Mouse (Mus musculus) limb, embryonic 10.5 days (tissue): ENCODE measurements at regions not wholly inside any gene's neighbourhood (a gene's known extent, or its start where the extent isn't known, plus 50 kb on each side); places are given as distances from the start of the nearest gene placed in this dataset.
A peak's percentile ranks its signal among the peaks of the same experiment; 100 is the strongest.

Experiments
- DNase-seq: peaks from one replicate; pipeline ENCODE4 v3.0.0-alpha.2; 2017; ENCODE audit warnings: low spot score
- H3K27ac ChIP-seq: fragments of 300-500 bp; sonication (generic); 2 replicates; pipeline ENCODE4 v1.5.1; 2016; ENCODE audit warnings: mild to moderate bottlenecking
- H3K27me3 ChIP-seq: fragments of 300-500 bp; sonication (generic); 2 replicates; pipeline ENCODE4 v1.6.1; 2016; ENCODE audit warnings: low read depth, mild to moderate bottlenecking; ENCODE audit not compliant: poor library complexity, severe bottlenecking
- H3K36me3 ChIP-seq: fragments of 300-500 bp; sonication (generic); 2 replicates; pipeline ENCODE4 v1.6.1; 2016; ENCODE audit warnings: mild to moderate bottlenecking, moderate library complexity
- H3K4me1 ChIP-seq: fragments of 300-500 bp; sonication (generic); 2 replicates; pipeline ENCODE4 v1.6.1; 2016
- H3K4me3 ChIP-seq: fragments of 300-500 bp; sonication (generic); 2 replicates; pipeline ENCODE4 v1.5.1; 2016; ENCODE audit warnings: mild to moderate bottlenecking, moderate library complexity
- H3K9me3 ChIP-seq: fragments of 300-500 bp; sonication (generic); replicated peaks from 2 replicates; pipeline ENCODE4 v1.6.1; 2016; ENCODE audit warnings: mild to moderate bottlenecking
- WGBS: fragments of 180-500 bp; shearing (Covaris S2); methylation state at CpG from one replicate; pipeline ENCODE4 v1.1.7; 2016; 5-methylcytosine and 5-hydroxymethylcytosine counted together

GRCm38 (mm10) chr7:72362690-72363089, 56.3 kb upstream of the Mctp2 start:
- Histone ChIP-seq H3K4me3 (no peak overlapping the region), H3K9me3 (no peaks in the 10 kb centered on the region), H3K4me1 (peaks cover 13% of the 10 kb centered on the region), H3K27me3 (no peaks in the 10 kb centered on the region), H3K36me3 (no peaks in the 10 kb centered on the region), H3K27ac (no peak overlapping the region)
- WGBS: 7% methylated on average over 3 of the region's 3 CpGs
- DNase-seq: peak; percentile 80

DNA sequence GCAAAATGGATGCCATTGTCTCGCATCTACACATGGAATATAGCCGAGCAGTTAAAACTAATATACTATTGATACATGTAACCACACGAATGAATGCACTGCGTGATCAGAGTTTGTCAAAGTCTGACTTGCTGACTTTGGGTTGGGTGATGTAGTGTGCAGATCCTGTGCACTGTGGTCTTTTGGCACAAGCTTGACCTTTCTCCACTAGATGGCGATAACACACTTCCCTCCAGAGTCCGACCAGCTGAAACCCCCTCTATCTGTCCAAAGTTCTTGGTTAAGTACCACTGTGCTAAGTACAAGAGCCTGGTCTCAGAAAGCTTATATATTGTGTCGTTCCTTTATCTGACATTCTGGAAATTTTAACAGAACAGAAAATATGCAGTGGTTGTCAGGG, 84.9 kb upstream of the Mctp2 start:
- Histone ChIP-seq H3K36me3 (no peaks in the 10 kb centered on the region), H3K27me3 (no peaks in the 10 kb centered on the region), H3K9me3 (no peaks in the 10 kb centered on the region), H3K4me1 (no peaks in the 10 kb centered on the region), H3K27ac (no peak overlapping the region), H3K4me3 (no peak overlapping the region)
- DNase-seq: peak; percentile 50
- 42% methylated on average over 7 of the region's 7 CpGs for WGBS

DNA sequence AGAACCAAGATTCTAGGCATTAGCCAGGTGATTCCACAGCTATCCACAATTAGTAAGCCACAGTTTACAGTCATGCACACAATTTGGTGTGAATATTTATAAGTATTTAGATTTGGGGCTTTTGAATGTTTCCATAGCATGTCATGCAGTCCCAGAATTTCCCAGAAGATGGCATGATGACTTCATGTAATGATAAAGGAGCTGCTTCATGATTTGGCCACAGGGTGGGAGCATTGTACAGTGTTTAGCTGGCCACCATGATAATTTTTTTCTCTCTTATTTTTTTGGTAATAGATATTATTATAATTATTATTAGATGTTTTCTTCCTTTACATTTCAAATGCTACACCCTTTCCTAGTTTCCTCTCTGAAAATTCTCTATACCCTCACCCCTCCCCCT, 93.6 kb upstream of the Mctp2 start:
- DNase-seq: peak; percentile 55
- H3K9me3 ChIP-seq: no peaks in the 10 kb centered on the region
- H3K27me3 ChIP-seq: no peaks in the 10 kb centered on the region
- H3K4me1 ChIP-seq: no peaks in the 10 kb centered on the region
- H3K27ac ChIP-seq: no peak overlapping the region
- no peak overlapping the region for H3K4me3 ChIP-seq
- no peaks in the 10 kb centered on the region for H3K36me3 ChIP-seq

DNA sequence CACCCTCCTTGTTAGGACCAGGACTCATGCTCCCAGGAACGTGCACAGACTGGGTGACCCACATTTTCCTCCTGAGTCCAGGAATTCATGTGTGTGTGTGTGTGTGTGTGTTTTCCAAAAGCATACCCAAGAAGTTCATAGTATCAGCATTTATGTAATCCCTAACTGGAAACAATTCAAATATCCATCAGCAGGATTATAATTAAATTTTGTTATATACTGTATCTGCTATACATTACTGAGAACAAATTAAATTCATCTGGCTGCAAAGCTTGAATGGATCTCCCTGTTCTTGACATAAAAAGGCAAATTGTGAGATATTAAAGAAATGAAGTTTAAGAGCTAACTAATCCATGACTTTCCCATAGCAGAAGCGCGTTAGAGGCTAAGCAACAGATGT, 99.7 kb upstream of the Mctp2 start:
- Histone ChIP-seq H3K36me3 (no peaks in the 10 kb centered on the region), H3K4me1 (no peaks in the 10 kb centered on the region), H3K9me3 (no peaks in the 10 kb centered on the region), H3K4me3 (no peak overlapping the region), H3K27ac (no peak overlapping the region), H3K27me3 (no peaks in the 10 kb centered on the region)
- no peak for DNase-seq
- WGBS: 90% methylated on average over 3 of the region's 3 CpGs

DNA sequence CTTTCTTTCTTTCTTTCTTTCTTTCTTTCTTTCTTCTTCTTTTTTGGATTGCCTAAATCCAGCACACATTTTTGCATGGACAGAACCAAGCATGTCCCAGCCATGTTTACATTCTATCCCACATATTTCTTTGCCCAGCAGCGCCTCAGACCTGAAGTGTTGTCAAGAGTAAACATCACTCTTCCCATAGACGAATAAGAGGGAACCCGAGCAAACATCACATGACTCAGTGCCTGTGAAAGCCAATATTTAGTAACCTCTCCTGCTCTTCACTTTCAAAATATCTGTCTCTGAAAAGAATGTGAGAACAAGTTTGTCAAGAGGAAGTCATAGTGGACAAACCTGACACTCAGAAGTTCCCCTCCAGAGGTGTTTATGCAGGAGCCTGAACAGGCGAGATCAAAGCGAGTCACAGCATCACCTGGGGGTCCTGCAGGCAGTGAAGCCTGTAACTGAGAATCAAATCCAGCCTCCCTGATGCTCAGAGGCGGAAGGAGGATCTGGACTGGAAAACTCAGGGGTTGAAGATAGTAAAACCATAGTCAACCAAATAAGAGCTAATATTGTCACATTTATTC, 102.1 kb upstream of the Mctp2 start:
- 67% methylated on average over 6 of the region's 6 CpGs for WGBS

DNA sequence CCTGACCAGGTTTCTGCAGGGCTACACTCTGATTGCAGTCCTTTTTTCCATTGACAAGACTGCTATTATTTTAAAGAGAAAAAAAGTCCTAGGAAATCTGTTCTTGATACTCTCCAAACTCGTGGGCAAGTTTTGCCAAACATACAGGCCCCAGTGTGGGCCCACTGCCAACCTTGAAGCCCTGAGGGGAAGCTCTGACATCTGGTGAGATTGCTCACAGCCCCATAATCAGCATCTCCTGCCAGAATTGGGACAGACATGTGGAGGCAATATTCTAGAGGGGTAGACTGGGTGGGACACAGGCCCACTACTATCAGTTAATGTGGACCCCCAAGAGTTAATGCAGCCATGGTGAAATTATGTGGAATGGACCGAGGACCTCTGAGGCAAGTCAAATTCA, 132.1 kb upstream of the Mctp2 start:
- no peaks in the 10 kb centered on the region for H3K4me1 ChIP-seq
- H3K27ac ChIP-seq: no peak overlapping the region
- no peaks in the 10 kb centered on the region for H3K9me3 ChIP-seq
- no peak for DNase-seq
- no peak overlapping the region for H3K4me3 ChIP-seq
- WGBS: 62% methylated on average over 2 of the region's 2 CpGs
- H3K36me3 ChIP-seq: no peaks in the 10 kb centered on the region
- no peaks in the 10 kb centered on the region for H3K27me3 ChIP-seq

More for the DNA sequence above, 102.1 kb upstream of the Mctp2 start:
- Histone ChIP-seq H3K9me3 (no peaks in the 10 kb centered on the region), H3K27me3 (no peaks in the 10 kb centered on the region), H3K27ac (no peak overlapping the region), H3K4me1 (no peaks in the 10 kb centered on the region), H3K4me3 (no peak overlapping the region), H3K36me3 (no peaks in the 10 kb centered on the region)
- no peak for DNase-seq

DNA sequence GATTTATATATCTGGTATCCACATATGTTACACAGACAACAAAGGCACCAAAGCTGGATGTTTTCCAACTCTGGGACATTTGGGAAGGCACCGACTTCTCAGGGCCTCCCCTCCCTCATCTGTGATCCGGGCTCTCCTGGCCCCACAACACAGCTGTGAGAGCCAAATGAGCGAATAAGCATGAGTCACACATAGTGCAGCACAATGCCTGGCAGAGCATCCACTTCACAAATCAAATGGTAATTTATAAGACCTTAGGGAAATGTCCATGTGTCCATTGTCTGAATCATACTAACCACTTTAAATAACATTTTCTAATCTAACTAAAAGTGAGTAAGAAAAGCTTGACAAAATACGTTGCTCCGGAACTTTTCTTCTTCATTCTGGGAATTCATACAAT, 135.6 kb upstream of the Mctp2 start:
- H3K36me3 ChIP-seq: no peaks in the 10 kb centered on the region
- 93% methylated on average over 5 of the region's 5 CpGs for WGBS
- DNase-seq: no peak
- H3K4me1 ChIP-seq: no peaks in the 10 kb centered on the region
- H3K27ac ChIP-seq: no peak overlapping the region
- no peaks in the 10 kb centered on the region for H3K27me3 ChIP-seq
- no peak overlapping the region for H3K4me3 ChIP-seq
- no peaks in the 10 kb centered on the region for H3K9me3 ChIP-seq

GRCm38 (mm10) chr7:72444016-72444415, 137.6 kb upstream of the Mctp2 start:
- WGBS: 57% methylated on average over 1 of the region's 1 CpGs
- Histone ChIP-seq H3K27me3 (no peaks in the 10 kb centered on the region), H3K4me1 (no peaks in the 10 kb centered on the region), H3K4me3 (no peak overlapping the region), H3K27ac (no peak overlapping the region), H3K9me3 (no peaks in the 10 kb centered on the region), H3K36me3 (no peaks in the 10 kb centered on the region)
- no peak for DNase-seq

DNA sequence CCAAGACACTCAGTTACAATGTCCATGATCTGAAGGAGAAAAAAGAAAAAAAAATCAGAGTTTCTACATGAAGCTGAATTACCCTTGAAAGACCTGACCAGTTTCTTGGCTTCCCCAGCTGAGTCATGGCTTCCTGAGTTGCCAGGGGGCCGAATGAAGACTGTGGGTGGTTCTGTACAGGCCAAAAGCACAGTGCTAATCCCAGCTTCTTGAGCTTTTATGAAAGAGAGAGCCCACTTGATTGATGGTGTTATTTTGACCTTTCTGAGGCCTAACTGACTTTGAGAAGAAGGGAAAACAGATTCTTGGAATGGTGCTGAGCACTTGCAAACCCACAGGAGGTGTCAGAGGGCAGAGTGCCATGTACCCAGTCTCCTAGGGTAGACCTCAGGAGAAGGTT, 138.4 kb upstream of the Mctp2 start:
- no peaks in the 10 kb centered on the region for H3K4me1 ChIP-seq
- no peaks in the 10 kb centered on the region for H3K27me3 ChIP-seq
- H3K4me3 ChIP-seq: no peak overlapping the region
- H3K27ac ChIP-seq: no peak overlapping the region
- 67% methylated on average over 1 of the region's 1 CpGs for WGBS
- no peak for DNase-seq
- no peaks in the 10 kb centered on the region for H3K9me3 ChIP-seq
- H3K36me3 ChIP-seq: no peaks in the 10 kb centered on the region

DNA sequence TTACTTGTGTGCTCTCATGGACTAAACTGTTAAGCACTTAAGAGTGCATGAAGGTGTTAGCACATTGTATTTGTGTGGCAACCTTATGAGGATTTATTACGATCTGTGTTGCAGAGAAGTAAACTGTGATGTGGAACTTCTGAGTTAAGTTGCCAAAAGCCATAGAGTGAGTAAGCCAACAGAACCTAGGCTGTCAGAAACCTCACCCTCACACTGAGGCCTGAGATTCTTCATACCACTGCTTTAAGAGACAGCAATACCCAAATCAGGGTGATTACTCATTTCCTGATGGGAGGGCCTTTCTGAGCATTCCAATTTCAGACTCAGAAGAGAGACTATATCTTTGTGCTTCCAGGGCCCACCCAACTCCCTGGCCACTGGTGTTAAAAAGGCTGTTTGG, 140.5 kb upstream of the Mctp2 start:
- Histone ChIP-seq H3K36me3 (no peaks in the 10 kb centered on the region), H3K4me1 (no peaks in the 10 kb centered on the region), H3K27me3 (no peaks in the 10 kb centered on the region), H3K4me3 (no peak overlapping the region), H3K27ac (no peak overlapping the region), H3K9me3 (no peaks in the 10 kb centered on the region)
- no peak for DNase-seq
- 100% methylated on average over 1 of the region's 1 CpGs for WGBS

DNA sequence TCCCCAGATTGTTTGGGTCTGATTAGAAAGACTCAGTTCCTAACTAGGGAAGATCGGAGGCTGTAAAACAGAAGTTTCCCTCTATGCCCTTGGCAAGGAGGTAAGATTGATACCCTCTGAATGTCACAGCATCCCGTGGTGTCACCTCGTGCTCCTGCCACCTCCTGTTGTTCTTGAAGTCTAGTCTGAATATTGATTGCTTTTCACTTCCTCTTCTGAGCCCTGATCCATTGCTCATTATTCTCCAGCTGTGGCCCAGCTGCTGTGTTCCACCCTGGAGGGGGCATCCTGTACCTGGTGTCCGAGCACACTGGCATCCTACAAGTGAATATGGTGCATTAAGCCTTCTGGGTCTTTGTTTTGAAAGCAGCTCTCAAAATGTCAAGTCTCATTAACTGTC, 156.6 kb upstream of the Mctp2 start:
- H3K36me3 ChIP-seq: no peaks in the 10 kb centered on the region
- DNase-seq: no peak
- no peak overlapping the region for H3K4me3 ChIP-seq
- no peaks in the 10 kb centered on the region for H3K27me3 ChIP-seq
- H3K27ac ChIP-seq: no peak overlapping the region; the same call in 1 of the 2 replicates
- H3K9me3 ChIP-seq: no peaks in the 10 kb centered on the region
- peaks cover 9% of the 10 kb centered on the region for H3K4me1 ChIP-seq
- WGBS: 47% methylated on average over 4 of the region's 4 CpGs

DNA sequence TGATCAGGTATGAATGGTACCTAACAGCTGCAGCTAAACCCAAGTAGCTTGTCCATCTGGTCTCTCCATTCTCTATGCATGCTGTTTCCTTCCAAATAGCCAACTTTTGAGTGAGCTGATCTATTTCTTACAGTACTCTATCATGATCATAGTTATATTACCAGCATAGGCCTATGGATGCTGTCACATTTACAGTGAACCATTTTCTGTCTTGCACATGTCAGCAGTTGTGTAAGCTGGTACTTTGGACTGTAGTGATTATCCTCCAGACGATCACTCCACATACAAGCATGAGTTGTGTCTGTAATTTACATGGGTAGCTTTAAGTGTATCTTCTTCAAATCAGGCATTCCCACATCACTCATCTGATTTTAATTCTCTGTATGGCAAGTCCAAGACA, 158.2 kb upstream of the Mctp2 start:
- Histone ChIP-seq H3K4me3 (no peak overlapping the region), H3K27me3 (no peaks in the 10 kb centered on the region), H3K36me3 (no peaks in the 10 kb centered on the region), H3K27ac (no peak overlapping the region), H3K4me1 (peaks cover 14% of the 10 kb centered on the region), H3K9me3 (no peaks in the 10 kb centered on the region)
- 91% methylated on average over 1 of the region's 1 CpGs for WGBS
- no peak for DNase-seq

- Histone ChIP-seq H3K27ac (peak overlapping the region; percentile 62; the same call in 1 of the 2 replicates), H3K9me3 (no peaks in the 10 kb centered on the region), H3K27me3 (no peaks in the 10 kb centered on the region), H3K4me3 (no peak overlapping the region), H3K4me1 (peaks cover 15% of the 10 kb centered on the region; the same call in 1 of the 2 replicates), H3K36me3 (no peaks in the 10 kb centered on the region)
- DNase-seq: no peak
- WGBS: 39% methylated on average over 2 of the region's 2 CpGs
Measured at GRCm38 (mm10) chr7:72469691-72470090, 163.3 kb upstream of the Mctp2 start.

DNA sequence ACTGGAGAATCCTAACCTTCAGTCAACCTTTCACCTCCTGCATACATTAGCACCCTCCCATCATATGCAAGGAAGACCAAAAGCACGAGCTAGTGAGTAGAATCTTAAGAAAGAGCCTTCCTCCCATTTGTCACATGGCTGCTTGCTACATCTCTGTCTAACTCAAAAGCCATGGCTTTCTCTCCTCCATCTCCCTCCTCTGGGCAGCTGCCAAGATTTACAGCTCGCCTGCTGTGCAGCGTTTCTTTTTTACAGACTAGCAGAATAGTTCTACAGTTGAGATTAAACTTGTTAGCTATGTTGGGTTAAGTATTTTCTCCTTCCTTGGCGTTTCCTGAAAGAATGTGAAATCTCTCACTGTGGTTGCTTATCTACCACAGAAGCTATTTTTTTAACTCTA, 168.3 kb upstream of the Mctp2 start:
- Histone ChIP-seq H3K4me1 (peaks cover 26% of the 10 kb centered on the region), H3K27me3 (no peaks in the 10 kb centered on the region), H3K36me3 (no peaks in the 10 kb centered on the region), H3K27ac (no peak overlapping the region), H3K9me3 (no peaks in the 10 kb centered on the region), H3K4me3 (no peak overlapping the region)
- DNase-seq: no peak
- 61% methylated on average over 4 of the region's 4 CpGs for WGBS
